Mouse (Mus musculus) heart, postnatal 0 days (tissue): ENCODE results near the gene Dgka.

Experiments used
- CTCF ChIP-seq: IDR thresholded peaks from 2 replicates; pipeline ENCODE4 v1.5.1; 2016; ENCODE audit warnings: antibody characterized with exemption, control low read depth, low read depth
- EP300 ChIP-seq: IDR thresholded peaks from 2 replicates; pipeline ENCODE4 v1.6.1; 2016; ENCODE audit warnings: antibody characterized with exemption, low read depth

DNA sequence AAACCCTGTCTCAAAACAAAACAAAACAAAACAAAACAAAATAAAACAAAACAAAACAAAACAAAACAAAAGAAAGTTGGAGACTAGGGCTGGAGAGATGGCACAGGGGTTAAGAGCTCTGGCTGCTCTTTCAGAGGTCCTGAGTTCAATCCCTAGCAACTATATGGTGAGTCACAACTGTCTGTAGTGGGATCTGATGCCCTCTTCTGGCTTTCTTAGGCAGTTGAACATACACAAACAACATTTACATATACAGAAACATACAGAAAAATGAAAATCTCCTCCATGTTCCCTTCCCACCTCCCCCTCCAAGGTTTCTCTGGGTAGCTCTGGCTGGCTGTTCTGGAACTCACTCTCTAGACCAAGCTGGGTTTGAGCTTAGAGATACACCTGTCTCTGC lies 47.4 kb upstream of the Dgka start:
- TF ChIP-seq CTCF = no peak
- TF ChIP-seq EP300 = no peak
